Mouse (Mus musculus) lung, postnatal 36 days (tissue): ENCODE measurements at regions not wholly inside any gene's neighbourhood (a gene's known extent, or its start where the extent isn't known, plus 50 kb on each side); places are given as distances from the start of the nearest gene placed in this dataset.
"Not testable (repeated sequence)": the region's sequence is repeated elsewhere in the genome, so short reads cannot be mapped to it uniquely, and the experiment has no call there.

ENCODE experiments used
- DNase-seq: peaks from one replicate; pipeline ENCODE4 v3.0.0; 2022; ENCODE audit warnings: mixed read lengths

DNA sequence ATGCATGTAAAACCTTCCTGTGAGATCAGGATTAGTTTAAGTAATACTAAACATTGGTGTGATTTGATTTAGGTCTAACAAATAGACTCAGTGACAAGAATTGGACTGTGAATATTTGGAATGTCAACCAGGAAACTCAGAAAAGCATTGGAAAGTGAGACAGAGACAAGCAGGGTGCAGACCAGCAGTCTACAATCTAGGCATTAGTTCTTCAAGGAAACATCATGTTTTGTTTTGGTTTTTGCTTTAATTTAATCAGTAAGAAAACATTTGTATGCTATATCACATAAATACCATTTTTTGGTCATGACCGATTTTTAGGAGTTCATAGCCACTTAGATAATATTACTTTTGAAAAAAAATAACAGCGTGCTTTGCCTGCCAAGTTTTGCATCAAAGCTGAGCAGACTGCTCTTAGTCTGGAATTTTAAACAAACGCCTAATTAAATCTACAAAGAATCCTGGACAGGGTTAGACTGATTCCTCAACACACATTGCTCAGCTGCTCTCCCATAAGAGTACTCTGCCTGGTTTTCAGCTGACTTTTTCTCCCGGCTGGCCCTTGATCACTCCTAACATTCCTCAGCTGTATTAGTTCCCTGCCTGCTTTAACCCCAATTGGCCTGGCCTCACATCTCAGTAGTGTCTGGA lies 396.5 kb upstream of the Kcnh7 start:
- DNase-seq, result no peak

DNA sequence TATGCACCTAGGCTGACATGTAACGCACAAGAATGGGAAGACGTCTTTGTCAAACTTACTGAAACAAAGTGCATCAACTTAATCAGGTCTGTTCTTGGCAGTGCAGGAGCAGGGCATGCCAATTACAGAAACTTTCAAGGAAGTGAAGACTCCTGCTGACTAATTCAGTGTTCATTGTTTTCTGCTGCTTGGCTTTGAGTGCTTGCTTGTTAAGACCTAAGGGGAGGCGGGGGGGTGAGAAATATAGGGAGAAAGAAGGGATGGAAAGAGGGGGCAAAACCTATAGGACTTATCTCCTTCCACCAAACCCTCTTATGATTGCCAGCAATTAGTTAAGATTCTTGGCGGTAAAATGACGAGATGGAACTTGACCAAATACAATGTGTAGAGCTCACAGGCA lies 391.1 kb upstream of the Kcnh7 start:
- DNase-seq, result no peak

DNA sequence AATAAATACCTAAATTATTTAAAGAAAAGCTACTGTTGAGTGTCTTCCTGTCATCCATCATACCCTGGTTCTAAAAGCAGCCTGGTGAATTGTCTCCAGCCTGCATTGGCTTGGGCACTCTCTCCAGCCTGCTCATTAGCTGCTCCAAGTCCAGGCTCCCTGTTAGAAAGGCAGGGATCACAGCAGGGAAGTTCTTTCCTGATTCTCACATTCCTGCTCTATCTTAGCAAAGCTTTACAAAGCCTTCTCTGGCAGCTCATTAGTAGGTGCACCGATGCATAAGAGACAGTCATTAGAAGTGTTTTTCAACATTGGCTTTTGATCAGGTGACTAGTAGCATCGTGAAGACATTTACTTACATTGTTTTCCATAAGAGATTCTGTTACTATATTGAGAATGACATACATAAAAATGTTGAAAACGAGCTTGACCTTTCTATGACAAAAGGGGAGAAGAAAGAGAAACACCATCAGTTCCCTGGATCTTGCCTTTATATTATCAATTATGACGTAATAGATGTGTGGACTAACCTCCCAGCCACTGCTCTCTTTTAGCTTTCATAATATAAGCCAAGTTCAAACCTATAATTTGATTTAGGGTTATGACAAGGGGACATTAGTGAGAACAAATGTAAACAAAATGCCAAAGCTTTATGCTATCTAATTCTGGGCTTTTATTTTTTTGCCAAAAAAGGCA lies 390.1 kb upstream of the Kcnh7 start:
- no peak for DNase-seq

DNA sequence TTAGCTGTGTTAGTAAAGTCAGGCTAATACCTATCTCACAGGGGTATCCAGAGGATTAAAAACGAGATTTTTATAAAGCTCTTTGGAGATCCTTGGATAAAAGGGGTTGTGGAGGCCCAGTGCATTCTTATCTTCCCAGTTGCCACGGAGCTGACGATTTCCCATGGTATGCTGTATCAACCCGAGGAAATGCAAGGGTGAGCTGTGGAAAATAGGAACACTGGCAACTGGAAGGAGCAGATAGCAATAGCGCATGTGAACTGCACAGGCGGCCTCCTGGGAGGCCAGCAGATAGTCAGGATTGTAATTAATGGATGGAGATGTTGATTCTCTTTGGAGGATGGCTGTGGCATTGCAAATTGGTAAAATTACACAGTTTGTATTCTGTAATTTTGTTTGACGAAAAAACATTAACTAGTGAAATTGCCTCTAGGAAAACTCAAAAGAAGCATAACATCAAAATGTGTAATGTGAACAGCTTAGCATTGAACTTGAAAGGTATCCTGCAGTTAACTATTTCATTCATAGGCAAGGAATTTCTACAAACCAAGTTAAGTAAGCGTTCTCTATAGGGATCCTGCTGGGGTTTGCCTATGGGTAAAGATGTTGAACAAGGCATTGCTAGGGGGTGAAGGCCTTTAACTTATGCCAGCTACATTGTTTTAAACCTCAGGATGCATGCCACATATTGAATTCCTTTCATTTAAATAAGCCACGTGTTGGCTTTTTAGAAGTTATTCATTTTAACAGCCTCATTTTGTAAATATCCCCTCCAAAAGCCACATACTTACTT lies 389.1 kb upstream of the Kcnh7 start:
- DNase-seq, result no peak

DNA sequence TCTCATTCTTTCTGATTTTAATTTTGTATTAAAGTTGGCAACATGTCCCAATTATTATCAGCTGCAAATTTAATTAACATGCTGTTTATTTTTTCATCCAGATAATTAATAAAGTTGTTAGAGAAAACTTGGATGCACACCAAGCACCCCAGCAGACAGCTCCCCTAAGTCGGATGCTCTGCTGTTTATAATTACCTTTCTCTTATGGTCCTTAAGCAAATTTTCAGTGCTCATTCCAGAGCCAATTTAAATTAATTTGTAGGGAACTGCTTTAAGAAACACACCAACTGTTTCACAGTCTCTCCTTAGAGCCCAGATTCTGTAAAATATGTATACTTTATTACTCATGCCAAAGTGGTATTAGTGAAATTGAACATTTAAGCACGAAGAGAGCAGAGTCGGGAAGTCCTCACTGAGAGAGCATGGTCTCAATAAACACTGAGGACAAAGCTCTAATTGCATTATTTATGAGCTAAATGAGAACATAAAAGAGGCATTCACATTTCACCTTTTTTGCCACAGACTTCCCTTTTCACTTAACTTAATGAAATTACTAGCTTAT lies 372.9 kb upstream of the Kcnh7 start:
- no peak for DNase-seq

DNA sequence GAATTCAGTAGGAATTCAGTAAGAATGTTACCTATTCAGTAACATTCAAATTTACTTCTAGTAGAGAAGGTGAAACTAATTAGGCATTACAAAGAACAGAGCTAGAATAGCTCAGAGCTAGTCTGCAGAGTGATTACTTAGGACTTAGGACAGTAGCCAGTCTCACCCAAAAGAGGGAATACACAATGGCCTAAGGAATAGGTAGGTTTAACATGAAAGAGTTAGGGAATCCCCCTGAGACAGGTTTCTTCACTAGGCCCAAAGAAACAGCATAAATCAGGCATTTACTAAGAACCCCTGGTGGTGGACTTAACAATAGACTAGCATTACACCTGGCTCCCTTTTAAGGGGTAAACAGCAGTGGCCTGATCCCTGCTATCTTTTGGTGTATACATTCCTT lies 357.7 kb upstream of the Kcnh7 start:
- DNase-seq, result not testable (repeated sequence)

DNA sequence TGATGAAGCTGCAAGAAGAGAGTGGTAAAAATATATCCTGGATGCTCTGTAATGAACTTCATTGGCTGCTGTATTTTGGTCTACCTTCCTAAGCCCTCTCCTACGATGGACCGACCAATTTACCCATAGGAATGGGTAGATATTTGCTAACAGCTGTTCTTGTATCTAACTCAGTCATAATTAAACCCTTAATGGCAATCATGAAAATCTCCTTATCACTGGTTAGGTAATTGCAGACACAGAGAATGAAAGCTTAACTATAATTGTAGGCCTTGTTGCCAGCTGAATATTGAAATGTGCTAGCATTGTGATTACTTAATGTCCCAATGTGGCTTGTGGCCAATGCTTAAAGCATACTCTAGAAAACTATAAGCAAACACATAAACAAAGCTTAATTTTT lies 334.4 kb upstream of the Kcnh7 start:
- no peak for DNase-seq

DNA sequence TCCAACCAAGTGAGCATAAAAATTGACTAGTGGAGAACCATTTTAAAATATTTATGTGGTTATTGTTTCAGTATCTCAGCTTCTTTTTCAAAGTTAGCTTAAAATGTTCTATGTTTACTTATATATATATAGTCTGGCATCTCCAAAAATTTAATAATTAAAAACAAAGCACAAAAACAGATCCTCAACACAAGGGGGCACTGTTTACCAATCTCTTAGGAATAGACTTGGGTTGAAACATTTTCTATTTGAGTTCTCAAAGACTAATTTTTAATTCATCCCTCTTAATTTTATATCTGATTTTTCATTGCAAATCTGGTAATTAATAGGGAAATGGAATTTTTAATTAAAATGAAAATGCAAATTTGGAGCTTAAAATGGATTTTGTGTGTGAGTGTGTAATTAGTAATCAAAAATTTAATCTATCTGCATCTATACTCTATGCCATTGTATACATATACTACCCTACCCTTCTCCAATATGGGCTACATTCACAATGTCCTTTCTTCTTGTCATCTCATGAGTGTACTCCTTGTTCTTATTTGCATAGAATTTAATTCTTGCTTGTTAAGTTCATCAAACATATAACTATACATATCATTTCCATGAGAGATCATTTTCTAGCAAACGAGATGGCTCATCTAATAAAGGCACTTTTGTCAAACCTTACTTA lies 329.6 kb upstream of the Kcnh7 start:
- DNase-seq, result peak; percentile 24

DNA sequence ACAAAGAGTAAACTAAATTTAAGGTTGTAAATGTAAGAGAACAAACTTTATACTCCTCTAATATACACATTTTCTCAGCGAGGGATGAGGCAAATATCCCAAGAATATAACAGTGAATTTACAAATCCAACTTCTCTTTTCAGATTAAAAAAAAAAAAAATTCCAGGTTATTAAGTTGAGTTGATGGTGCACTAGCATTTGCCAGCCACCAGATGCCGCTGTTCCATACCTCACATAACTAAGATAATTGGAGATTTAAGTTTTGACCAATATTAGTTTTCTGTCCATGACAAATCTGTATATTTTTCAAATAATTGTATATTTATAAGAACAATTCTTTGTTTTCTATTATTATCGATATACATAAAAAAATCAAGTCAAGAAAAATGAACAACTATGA lies 319.9 kb upstream of the Kcnh7 start:
- DNase-seq, result peak; percentile 3

DNA sequence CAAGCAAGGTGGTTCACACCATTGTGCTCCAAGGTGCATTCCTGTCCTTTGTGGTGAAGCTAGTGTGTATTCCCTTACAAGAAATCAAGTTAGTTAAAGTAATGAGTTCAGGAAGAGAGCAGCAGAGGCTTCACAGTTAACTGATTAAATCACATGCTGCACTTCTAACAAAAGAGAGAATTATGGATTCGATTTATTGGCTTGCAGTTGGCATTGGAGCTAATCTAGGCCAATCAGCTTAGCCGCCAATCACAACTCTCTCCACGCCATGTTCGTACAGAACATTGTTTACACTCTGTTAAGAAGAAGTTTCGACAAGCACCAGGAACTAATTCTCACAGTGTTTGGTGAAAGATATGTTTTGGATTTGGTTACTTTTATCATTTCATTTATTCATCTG lies 292.3 kb upstream of the Kcnh7 start:
- DNase-seq, result no peak

DNA sequence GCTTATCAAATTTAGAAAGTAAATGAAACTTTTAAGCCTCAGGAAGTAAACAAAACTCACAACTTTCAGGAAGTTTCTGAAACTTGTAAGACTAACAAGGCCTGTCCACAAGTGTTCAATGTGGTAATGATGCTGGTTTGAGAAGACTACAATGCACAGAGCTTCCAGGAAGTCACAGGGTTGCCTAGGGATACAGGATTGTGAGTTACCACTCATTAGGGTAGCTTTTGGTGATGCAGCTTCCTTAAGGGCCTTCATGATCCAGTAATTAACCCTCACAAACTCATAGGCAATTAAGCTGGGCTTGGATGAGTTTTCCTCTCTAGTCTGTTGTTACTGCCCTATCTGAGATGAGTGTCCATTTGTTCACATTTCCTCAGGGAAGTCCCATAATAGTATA lies 291.2 kb upstream of the Kcnh7 start:
- DNase-seq, result no peak

DNA sequence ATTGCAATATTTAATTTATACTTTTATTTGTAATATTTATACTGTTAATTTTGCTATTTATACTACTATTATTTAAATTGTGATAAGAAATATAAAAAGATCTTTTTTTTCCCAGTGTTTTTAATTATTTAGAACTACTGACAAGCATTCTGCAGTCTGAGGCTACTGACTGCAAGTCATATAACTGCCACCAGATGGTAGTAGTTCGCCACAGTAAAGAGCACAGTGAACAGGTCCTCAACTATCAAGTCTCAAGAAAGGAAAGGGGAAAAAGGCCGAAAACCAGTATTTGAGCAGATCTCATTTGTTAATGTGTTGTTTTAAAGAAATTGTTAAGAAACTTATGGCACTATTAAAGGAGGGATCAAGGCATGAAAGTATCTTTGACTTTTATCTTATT lies 289.6 kb upstream of the Kcnh7 start:
- DNase-seq, result peak; percentile 32

DNA sequence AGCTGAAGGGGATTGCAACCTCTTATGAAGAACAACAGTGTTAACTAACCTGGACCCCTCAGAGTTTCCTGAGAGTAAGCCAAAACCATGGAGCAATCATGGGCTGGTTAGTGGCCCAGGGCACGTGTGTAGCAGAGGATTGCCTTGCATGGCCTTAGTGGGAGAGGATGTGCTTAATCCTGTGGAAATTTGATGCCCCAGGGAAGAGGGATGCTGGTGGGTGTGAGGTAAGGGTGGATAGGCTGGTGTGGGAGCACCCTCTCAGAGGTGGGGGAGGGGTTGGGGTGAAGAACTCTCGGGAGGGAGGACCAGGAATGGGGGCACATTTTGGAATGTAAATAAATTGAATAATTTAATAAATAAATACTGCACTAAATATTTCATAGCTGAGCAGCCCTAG lies 288.2 kb upstream of the Kcnh7 start:
- DNase-seq, result no peak

DNA sequence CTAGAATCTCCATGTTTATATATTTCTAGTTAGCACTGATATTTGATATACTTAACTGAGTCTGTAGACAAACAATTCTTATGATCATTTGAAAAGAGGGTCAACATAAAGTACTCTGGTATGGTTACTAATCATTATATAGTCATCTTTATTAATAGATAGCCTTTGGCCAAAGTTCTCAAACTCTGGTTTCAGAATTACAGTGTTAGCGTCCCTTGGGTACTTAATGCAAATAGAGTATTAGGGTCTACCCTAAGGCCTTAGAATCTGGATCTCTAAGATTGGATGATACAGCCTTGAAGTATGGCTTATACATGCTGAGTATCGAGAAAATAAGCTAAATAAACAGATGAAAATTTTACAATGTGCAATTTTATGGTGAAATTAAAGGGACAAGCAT lies 275.0 kb upstream of the Kcnh7 start:
- no peak for DNase-seq

DNA sequence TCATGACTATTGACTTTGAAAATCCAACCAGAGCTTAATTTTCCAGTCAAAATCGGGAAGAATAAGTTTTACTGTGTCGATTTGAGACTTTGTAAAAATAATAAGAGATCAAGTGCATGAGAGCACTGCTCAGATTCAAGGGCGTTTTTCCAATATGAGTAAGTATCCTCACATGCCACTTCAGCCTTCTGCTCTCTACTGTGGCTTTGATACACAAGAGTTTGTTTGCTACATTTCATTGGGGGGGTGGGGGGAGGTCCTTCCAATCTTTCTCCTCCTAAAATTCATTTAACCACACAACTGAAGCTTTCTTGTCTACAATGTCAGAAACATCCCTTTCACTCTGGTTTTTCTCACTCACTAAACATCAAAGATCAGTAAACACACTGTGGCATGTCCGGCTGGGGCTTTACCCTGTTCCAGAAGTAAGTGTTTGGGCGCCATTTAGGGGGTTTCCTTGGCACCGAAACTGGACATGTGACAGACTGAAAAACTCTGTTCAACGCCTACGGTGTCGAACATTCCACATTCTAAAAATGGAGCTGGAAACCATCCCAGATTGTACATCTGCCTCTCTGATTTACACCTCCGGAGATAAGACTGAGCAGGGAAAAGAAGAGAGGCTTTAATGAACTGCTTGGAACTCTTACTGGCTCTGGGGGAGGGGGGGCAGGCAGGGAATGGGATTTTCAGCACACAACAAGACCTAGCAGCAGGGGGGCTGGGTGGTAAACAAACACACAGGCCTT lies 270.4 kb upstream of the Kcnh7 start:
- DNase-seq, result no peak

DNA sequence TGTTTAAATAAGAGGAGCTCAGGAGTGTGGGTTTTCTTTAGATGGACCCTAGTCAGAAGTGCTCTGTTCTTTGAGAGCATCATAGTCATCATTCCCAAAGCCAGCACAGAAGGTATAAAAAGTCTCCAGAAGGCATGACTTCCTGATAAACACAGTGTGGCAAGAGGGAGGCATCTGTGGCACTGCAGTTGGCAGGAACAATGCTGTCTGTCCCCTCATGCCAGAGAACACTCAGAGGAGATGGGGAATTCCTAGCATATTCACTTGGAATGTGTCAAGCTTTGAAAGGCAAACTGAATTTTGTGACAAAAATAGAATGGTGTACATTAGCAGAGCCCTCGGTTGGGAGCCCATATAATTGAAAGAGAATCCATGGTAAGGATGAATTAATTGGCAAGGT lies 268.8 kb upstream of the Kcnh7 start:
- no peak for DNase-seq

DNA sequence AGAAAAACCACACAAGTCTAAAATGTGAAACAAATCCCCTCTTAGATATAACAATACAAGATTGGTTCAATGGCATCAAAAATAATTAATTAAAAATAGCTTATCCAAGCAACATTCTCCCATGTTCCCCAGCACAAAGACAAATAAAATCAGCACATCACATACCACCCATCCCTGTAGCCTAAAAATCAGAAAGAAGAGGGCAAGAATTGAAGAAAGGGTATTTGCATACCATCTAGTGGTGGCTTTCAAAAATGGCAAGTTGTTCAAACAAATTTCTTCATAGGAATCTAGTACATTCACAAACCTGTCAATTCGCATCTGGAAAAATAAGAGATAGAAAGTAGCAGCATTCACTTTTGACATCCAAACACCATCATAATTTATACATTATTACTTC lies 268.1 kb upstream of the Kcnh7 start:
- DNase-seq, result no peak

DNA sequence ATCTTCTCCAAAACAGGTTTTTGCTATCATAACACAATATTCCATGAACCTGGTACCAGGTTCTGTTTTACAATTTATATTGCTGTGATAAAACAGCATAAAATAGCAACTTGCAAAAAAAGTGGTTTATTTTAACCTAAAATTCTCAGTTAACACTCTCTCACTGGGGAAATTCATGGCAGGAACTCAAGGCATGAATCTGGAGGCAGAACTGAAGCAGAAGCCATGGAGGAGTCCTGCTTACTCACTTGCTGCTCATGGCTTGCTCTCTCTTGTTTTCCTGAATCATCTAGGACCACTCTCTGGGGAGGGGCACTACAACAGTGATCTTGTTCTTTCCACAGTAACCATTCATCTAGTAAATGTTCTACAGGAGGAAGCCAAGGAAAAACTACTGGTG lies 250.2 kb upstream of the Kcnh7 start:
- DNase-seq, result no peak

DNA sequence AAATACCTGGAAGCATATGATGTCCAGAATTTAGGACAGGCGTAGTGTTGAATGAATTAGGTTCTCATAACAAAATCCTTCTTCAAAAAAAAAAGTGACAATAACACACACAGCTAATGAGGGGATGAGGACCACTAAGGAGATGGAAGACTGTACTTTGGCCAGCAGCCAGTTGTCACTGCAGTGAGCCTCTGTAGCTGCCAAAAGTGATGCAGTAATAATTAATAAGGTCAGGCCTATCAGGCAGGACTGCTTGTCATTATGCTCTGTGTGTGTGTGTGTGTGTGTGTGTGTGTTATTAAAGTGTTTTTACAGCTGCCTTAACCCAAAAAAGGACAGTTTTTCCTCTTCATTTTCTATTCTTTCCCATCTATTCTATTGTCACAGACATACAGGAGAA lies 221.3 kb upstream of the Kcnh7 start:
- no peak for DNase-seq
